Mouse (Mus musculus) MEL (cell line): Measurements from ENCODE around the gene Upp2. TPM values are rescaled to one million over a fixed set of nuclear protein-coding genes. Genes with fewer than 3 reads are reported as not detected.

Experiments used
- DNase-seq: peaks from one replicate; pipeline ENCODE4 v3.0.0; 2011; ENCODE audit warnings: low read depth, low spot score
- H3K27ac ChIP-seq: 2 replicates; pipeline ENCODE4 v1.5.1; 2012; ENCODE audit warnings: low read depth, mild to moderate bottlenecking, control low read depth, low read length, moderate library complexity; ENCODE audit not compliant: control insufficient read depth
- H3K27me3 ChIP-seq, 2 experiments: fragments of 150-350 bp in 1 of 2; sonication (generic) in 1 of 2; 2 replicates each; pipeline ENCODE4 v1.6.1; 2012; ENCODE audit warnings: low read length in 2 of 2, mild to moderate bottlenecking in 2 of 2, improper control_type of control experiment in 1 of 2, moderate library complexity in 1 of 2; ENCODE audit not compliant: insufficient read depth in 2 of 2, control insufficient read depth in 1 of 2
- H3K36me3 ChIP-seq, 2 experiments: 2 replicates each; pipeline ENCODE4 v1.6.1; 2012 to 2014; ENCODE audit warnings: low read length in 2 of 2, improper control_type of control experiment in 1 of 2, inconsistent platforms in 1 of 2, mild to moderate bottlenecking in 1 of 2; ENCODE audit not compliant: insufficient read depth in 2 of 2, control insufficient read depth in 1 of 2
- H3K4me1 ChIP-seq, 2 experiments: fragments of 150-350 bp in 1 of 2; sonication (generic) in 1 of 2; 2 replicates each; pipeline ENCODE4 v1.6.1; 2012; ENCODE audit warnings: low read length in 2 of 2, improper control_type of control experiment in 1 of 2, mild to moderate bottlenecking in 1 of 2; ENCODE audit not compliant: insufficient read depth in 2 of 2, control insufficient read depth in 1 of 2
- H3K4me3 ChIP-seq, 2 experiments: fragments of 150-350 bp in 1 of 2; sonication (generic) in 1 of 2; 2 replicates each; pipeline ENCODE4 v1.5.1; 2012; ENCODE audit warnings: low read depth in 2 of 2, low read length in 2 of 2, mild to moderate bottlenecking in 2 of 2, moderate library complexity in 2 of 2, control low read depth in 1 of 2, improper control_type of control experiment in 1 of 2; ENCODE audit not compliant: control insufficient read depth in 1 of 2, insufficient read depth in 1 of 2
- H3K79me2 ChIP-seq: 2 replicates; pipeline ENCODE4 v1.6.1; 2012; ENCODE audit warnings: mild to moderate bottlenecking, low read length, moderate library complexity; ENCODE audit not compliant: control insufficient read depth, poor library complexity, insufficient read depth
- H3K9ac ChIP-seq: 2 replicates; pipeline ENCODE4 v1.6.1; 2012; ENCODE audit warnings: low read depth, mild to moderate bottlenecking, control low read depth, low read length, moderate library complexity; ENCODE audit not compliant: control insufficient read depth, poor library complexity, severe bottlenecking
- H3K9me3 ChIP-seq: fragments of 150-350 bp; sonication (generic); replicated peaks from 2 replicates; pipeline ENCODE4 v1.6.1; 2012; ENCODE audit warnings: mild to moderate bottlenecking, low read length, improper control_type of control experiment, moderate library complexity; ENCODE audit not compliant: insufficient read depth
- CTCF ChIP-seq, 3 experiments: IDR thresholded peaks in 2 of 3; conservative IDR thresholded peaks in 1 of 3; 2 replicates each; pipeline ENCODE4 v1.5.1; 2011 to 2012; ENCODE audit warnings: low read length in 3 of 3, low read depth in 2 of 3, mild to moderate bottlenecking in 2 of 3, improper control_type of control experiment in 1 of 3, inconsistent platforms in 1 of 3, mixed read lengths in 1 of 3, moderate library complexity in 1 of 3; ENCODE audit not compliant: control insufficient read depth in 1 of 3, insufficient read depth in 1 of 3, poor library complexity in 1 of 3, severe bottlenecking in 1 of 3
- E2F4 ChIP-seq: IDR thresholded peaks from 2 replicates; pipeline ENCODE4 v1.6.1; 2011; ENCODE audit warnings: low read depth, low read length, improper control_type of control experiment, borderline replicate concordance
- EP300 ChIP-seq, 2 experiments: IDR thresholded peaks; 2 replicates each; pipeline ENCODE4 v1.6.1; 2011; ENCODE audit warnings: improper control_type of control experiment in 2 of 2, low read length in 2 of 2, low read depth in 1 of 2, mild to moderate bottlenecking in 1 of 2
- GATA1 ChIP-seq: IDR thresholded peaks from 2 replicates; pipeline ENCODE4 v1.6.1; 2011; ENCODE audit warnings: low read depth, low read length, improper control_type of control experiment
- HCFC1 ChIP-seq: IDR thresholded peaks from 2 replicates; pipeline ENCODE4 v1.6.1; 2012; ENCODE audit warnings: low read depth, mild to moderate bottlenecking, inconsistent platforms, low read length, improper control_type of control experiment, moderate library complexity
- JUND ChIP-seq: IDR thresholded peaks from 2 replicates; pipeline ENCODE4 v1.6.1; 2011; ENCODE audit warnings: low read depth, mild to moderate bottlenecking, improper control_type of control experiment, low read length
- MAFK ChIP-seq: IDR thresholded peaks from 2 replicates; pipeline ENCODE4 v1.6.1; 2011; ENCODE audit warnings: low read depth, mild to moderate bottlenecking, low read length, improper control_type of control experiment, borderline replicate concordance
- MAX ChIP-seq: IDR thresholded peaks from 2 replicates; pipeline ENCODE4 v1.6.1; 2011; ENCODE audit warnings: low read length, improper control_type of control experiment
- MAZ ChIP-seq: IDR thresholded peaks from 2 replicates; pipeline ENCODE4 v1.6.1; 2012; ENCODE audit warnings: low read depth, mild to moderate bottlenecking, inconsistent platforms, low read length, improper control_type of control experiment
- MEF2A ChIP-seq: IDR thresholded peaks from 2 replicates; pipeline ENCODE4 v1.6.1; 2014; ENCODE audit warnings: low read depth, mild to moderate bottlenecking, inconsistent platforms, low read length, improper control_type of control experiment; ENCODE audit not compliant: poor library complexity, insufficient replicate concordance, severe bottlenecking; ENCODE audit errors: extremely low read depth
- MYB ChIP-seq: IDR thresholded peaks from 2 replicates; pipeline ENCODE4 v1.6.1; 2011; ENCODE audit warnings: mild to moderate bottlenecking, low read depth, low read length, improper control_type of control experiment
- MYC ChIP-seq: IDR thresholded peaks from 2 replicates; pipeline ENCODE4 v1.6.1; 2011; ENCODE audit warnings: low read depth, mild to moderate bottlenecking, low read length, improper control_type of control experiment, moderate library complexity
- RAD21 ChIP-seq: IDR thresholded peaks from 2 replicates; pipeline ENCODE4 v1.6.1; 2011; ENCODE audit warnings: mild to moderate bottlenecking, low read depth, low read length, improper control_type of control experiment
- RCOR1 ChIP-seq: IDR thresholded peaks from 2 replicates; pipeline ENCODE4 v1.6.1; 2012; ENCODE audit warnings: low read depth, mild to moderate bottlenecking, inconsistent platforms, low read length, improper control_type of control experiment
- UBTF ChIP-seq: IDR thresholded peaks from 2 replicates; pipeline ENCODE4 v1.6.1; 2012; ENCODE audit warnings: low read depth, mild to moderate bottlenecking, inconsistent platforms, low read length, improper control_type of control experiment, moderate library complexity, borderline replicate concordance; ENCODE audit not compliant: insufficient read depth
- USF1 ChIP-seq: IDR thresholded peaks from 2 replicates; pipeline ENCODE4 v1.6.1; 2014; ENCODE audit warnings: low read depth, mild to moderate bottlenecking, inconsistent platforms, low read length, improper control_type of control experiment, moderate library complexity
- ZKSCAN1 ChIP-seq: IDR thresholded peaks from 2 replicates; pipeline ENCODE4 v1.6.1; 2012; ENCODE audit warnings: low read depth, mild to moderate bottlenecking, inconsistent platforms, low read length, improper control_type of control experiment, moderate library complexity
- polyA plus RNA-seq, 2 experiments: library from polyadenylated mRNA; stranded (reverse) in 1 of 2; unstranded in 1 of 2; fragments of >175 nt in 1 of 2; fragments of >200 nt in 1 of 2; gene quantifications; 2 replicates each; pipeline versions ENCODE4 v1.2.1 to v1.2.4; 2012; ENCODE audit warnings: low replicate concordance in 2 of 2, low read depth in 1 of 2; ENCODE audit not compliant: insufficient read length in 2 of 2, insufficient read depth in 1 of 2, missing spikeins in 1 of 2
- total RNA-seq: library from RNA; depleted of rRNA; stranded (reverse); fragments of 300-350 nt; gene quantifications from 2 replicates; pipeline ENCODE4 v1.2.3, GENCODE M21; 2012

Upp2 gene
- total and polyA plus RNA-seq, 3 experiments = not detected

DNA sequence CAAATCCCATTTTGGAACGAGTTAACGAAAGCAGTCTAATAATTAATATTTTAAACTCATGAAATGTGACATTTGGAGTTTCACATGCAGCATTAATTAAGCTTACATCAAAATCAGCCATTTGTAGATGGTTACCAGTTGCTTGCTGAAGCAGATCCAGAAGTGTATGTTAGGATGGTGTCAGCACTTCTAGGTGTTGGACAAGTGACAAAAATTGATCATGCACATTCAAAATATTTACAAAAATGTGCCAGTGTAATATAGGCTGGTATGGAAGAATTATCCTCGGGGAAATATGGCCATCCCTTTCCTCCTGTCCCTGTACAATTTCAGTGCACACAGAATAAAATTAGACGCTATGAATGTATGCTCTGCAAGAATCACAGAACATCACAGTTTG lies 223.3 kb downstream of the Upp2 start:
- Histone ChIP-seq H3K27ac (no peak overlapping the region), H3K9ac (no peak overlapping the region), H3K27me3 (no peaks in the 10 kb centered on the region), H3K4me1 (no peaks in the 10 kb centered on the region), H3K4me3 (no peak overlapping the region), H3K79me2 (no peaks in the 10 kb centered on the region), H3K36me3 (no peaks in the 10 kb centered on the region), H3K9me3 (no peaks in the 10 kb centered on the region)
- no peak for DNase-seq
- TF ChIP-seq HCFC1 (no peak), E2F4 (no peak), RCOR1 (no peak), MYC (no peak)

DNA sequence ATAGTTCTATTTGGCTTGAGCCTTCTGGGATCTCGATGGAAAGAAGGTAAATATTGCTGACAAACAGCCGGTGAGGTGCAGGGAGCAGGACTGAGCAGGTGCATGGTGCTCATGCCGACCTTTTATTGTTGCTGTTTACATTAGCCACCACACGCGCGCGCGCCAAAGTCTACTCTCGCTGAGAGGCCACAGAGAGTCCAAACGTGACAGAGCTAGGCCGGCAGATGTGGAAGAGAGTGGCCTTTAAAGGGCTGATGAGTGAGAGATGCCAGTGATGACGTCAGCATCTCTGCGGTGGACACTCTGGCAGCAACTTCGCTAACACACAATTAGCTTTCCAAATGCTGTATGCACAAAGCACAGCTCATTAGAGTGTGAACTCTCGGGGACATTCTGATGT lies 227.4 kb downstream of the Upp2 start:
- Histone ChIP-seq H3K4me3 (no peak overlapping the region), H3K9ac (no peak overlapping the region), H3K79me2 (no peaks in the 10 kb centered on the region), H3K9me3 (no peaks in the 10 kb centered on the region), H3K27ac (no peak overlapping the region), H3K36me3 (no peaks in the 10 kb centered on the region), H3K27me3 (no peaks in the 10 kb centered on the region), H3K4me1 (no peaks in the 10 kb centered on the region)
- TF ChIP-seq MEF2A (no peak), CTCF (IDR thresholded peaks at IDR 0.05 in 2 of 3, conservative IDR thresholded peaks at IDR 0.05 in 1 of 3; ENCODE audit: control insufficient read depth in 1 of 3, insufficient read depth in 1 of 3, low read depth in 2 of 3, low read length in 3 of 3, poor library complexity in 1 of 3, severe bottlenecking in 1 of 3) (no peak), GATA1 (no peak), HCFC1 (no peak), MAX (no peak), ZKSCAN1 (no peak)
- DNase-seq = no peak

DNA sequence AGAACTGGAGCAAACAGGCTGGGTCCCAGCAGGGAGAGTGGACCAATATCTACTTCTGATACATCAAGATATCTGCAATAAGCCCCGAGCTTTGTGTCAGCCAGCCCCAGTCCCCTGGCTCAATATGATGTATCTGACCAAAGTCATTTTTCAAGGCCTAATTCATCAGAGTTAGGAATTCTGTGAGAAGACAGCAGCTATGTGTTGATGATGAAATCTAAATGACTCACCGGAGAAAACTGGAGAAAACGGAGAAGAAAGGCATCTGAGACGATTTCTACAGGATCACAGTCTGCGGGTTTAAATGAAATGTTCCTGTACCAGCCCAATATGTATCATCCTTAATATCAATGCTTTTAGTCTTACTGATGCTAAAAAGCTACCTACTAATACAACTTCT lies 228.3 kb downstream of the Upp2 start:
- TF ChIP-seq RAD21 (no peak), MAX (no peak), USF1 (no peak), JUND (no peak), MYC (no peak), MAFK (no peak), MYB (no peak), E2F4 (no peak), UBTF (no peak), EP300 (IDR thresholded peaks at IDR 0.05; ENCODE audit: low read depth in 1 of 2, low read length in 2 of 2) (no peak), MAZ (no peak)
- H3K27me3 ChIP-seq = no peaks in the 10 kb centered on the region

More for the DNA sequence above, 228.3 kb downstream of the Upp2 start:
- Histone ChIP-seq H3K36me3 (no peaks in the 10 kb centered on the region), H3K9ac (no peak overlapping the region), H3K4me3 (no peak overlapping the region), H3K9me3 (no peaks in the 10 kb centered on the region), H3K4me1 (no peaks in the 10 kb centered on the region), H3K27ac (no peak overlapping the region), H3K79me2 (no peaks in the 10 kb centered on the region)
- DNase-seq = no peak
